Mouse (Mus musculus): ENCODE results near the gene Gstp1.

DNA sequence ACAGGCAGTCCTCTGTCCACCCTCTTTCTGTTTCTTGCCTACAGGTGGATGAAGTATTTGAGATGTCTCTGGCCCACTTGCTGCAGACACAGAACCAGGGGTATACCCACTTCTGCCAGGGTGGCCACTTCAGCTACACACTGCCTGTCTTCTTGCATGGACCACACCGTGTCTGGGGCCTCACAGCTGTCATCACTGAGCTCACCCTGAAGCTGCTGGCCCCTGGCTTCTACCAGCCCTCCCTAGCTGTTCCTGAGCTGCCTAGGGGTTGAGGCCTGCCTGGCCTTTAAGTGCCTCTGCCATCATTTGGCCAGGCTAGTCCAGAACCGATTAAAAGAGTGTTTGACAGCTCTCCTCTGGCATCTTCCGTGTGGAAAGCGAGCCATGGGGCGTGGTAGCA lies 36.0 kb downstream of the Gstp1 start:
- no peak for TF ChIP-seq CTCF (IDR thresholded peaks at IDR 0.05; ENCODE audit: low read depth, low read length)
- no peak for TF ChIP-seq POLR2A (IDR thresholded peaks at IDR 0.05; ENCODE audit: extremely low read depth, insufficient read depth, low read length)

Measured in liver, adult 2 months (tissue).